Mouse (Mus musculus): ENCODE measurements around the gene Prph2.

Prph2 gene

DNA sequence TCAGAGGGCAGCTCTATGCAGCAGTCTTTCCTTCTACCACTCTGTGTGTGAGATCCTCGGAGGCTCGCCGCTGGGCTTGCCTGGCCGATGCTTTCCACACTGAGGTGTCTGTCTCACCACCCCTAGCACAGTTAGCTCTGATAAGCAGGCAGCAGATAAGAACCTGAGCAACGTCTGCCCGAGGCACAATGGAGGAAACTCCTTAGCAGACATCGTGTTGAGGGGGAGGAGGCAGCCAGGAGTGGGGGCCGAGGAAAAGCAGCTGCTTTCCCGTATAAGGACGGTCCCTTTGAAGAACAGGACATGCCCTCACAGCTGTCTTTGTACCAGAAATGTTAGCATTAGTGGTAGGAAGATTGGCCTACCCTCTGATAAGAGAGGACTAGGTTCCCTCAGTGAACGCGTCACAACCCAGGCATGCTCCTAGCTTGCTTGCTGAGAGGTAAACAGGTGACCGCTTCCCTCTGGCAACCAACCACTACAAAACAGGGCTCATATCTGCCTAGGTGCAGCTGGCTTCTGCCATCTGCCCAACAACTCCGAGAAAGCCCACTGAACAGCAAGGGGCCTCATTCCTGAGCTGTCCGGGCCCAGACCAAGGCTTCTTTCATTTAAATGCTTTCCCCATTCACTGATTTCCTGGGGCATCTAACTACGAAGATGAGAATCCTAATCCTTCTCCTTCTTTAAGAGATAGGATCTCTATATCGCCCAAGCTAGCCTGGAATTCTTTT lies 24.2 kb upstream of the Prph2 start:
- TF ChIP-seq GATA4 (IDR thresholded peaks at IDR 0.05; ENCODE audit: insufficient replicate concordance, low read length), result no peak

DNA sequence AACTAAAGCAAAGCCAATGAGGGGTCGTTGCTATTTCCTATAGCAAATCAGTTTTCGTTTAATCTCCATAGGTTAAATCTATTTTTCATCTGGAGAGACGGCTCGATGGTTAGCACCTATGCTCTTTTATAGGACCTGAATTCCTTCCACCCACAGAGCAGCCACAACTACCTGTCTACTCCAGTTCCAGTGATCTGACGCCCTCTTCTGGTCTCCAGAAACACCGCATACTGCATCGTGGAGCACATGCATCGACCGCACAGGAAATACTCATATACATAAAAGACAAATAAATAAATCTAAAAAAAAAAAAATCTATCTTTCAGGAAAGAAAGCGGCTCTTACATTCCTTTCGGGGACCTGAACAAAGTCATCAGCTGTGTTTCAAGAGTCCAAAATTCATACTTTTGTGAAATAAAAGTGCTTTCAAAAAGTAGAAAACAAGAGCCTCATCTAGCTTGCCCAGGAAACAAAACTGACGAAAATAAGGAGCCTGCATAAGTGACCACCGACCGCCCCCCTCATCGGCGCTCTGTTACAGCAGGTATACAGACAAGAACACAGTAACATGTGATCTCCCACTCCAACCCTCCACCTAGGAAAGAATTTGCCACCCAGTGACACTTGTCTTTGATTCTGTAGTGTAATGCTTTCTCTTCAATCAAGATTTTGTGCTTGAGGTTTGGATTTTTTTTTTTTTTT lies 21.6 kb upstream of the Prph2 start:
- TF ChIP-seq GATA4 (IDR thresholded peaks at IDR 0.05; ENCODE audit: insufficient replicate concordance, low read length), result no peak

GRCm38 (mm10) chr17:46889450-46890084 lies 20.7 kb upstream of the Prph2 start:
- TF ChIP-seq GATA4 (IDR thresholded peaks at IDR 0.05; ENCODE audit: insufficient replicate concordance, low read length), result no peak

DNA sequence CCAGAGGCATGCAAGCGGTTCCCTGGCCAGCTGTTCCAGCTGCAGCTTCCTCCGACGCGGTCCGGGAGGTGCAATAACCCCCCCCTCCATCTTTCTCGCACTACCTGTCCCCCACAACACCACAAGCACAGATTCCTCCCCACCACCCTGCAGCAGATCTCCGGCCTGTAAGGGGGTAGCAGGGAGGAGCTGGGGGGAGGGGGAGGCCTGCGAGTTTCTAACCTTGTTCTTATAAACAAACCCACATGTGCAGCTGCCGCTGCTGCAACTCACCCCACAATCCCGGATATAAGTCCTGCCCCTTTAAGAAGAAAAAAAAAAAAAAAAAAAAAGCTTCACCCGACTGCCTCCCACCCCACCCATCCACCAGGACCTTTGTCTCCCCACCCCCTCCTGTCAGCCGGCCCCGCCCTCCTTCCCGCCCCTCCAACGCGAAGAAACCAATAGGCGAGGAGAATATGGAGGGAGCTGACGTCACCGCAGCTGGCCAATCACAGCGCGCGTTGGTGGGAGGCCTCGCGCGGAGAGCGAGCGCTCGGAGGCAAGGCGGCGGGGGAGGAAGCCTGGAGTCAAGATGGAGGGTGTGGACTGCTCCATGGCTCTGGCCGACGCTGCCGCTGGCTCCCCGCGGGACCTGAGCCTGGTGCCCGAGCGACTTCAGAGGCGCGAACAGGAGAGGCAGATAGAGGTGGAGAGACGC lies 20.0 kb upstream of the Prph2 start, which contains the start of gene Tbcc:
Tbcc (plus strand) TSS at position 569 of the 700 bp plus-strand sequence.
- TF ChIP-seq GATA4 (IDR thresholded peaks at IDR 0.05; ENCODE audit: insufficient replicate concordance, low read length), result no peak

- no peak for TF ChIP-seq GATA4 (IDR thresholded peaks at IDR 0.05; ENCODE audit: insufficient replicate concordance, low read length)
Measured at GRCm38 (mm10) chr17:46890843-46891594, 19.2 kb upstream of the Prph2 start.

GRCm38 (mm10) chr17:46895426-46895825 lies 14.8 kb upstream of the Prph2 start:
- TF ChIP-seq GATA4 (IDR thresholded peaks at IDR 0.05; ENCODE audit: insufficient replicate concordance, low read length), result no peak

DNA sequence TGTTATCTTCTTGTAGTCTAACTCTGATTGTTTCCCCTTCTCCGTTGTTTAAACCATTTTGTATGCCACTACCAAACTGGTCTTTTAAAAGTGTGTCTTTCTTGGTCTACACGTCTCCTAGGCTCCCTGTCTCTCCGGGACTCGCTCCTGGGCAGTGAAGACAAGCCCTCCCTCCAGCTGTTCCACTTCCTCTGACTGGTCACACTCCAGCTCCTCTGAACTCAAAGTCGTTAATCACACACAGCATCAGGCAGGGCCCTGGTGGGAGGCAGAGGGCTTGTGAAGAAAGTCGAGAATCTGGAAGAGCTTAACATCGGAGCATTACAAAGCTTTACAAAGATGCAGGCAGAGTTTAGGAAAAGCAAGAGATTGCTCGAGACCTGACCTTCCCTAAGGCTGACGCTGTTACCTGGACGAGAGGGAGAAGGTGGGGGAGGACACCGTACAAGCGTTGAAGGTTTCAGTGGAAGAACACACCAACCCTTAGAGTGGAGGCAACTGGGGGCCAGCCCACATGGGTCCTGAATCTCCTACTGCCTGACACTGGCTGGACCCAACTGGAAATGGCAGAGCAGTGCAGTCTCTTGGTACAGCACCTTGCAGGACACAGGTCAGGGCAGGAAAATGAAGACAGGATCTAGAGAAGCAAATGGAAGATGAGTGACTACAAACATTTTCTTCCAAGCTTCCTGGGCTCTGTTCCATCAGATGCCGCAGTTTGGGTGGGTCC lies 12.9 kb upstream of the Prph2 start:
- no peak for TF ChIP-seq GATA4 (IDR thresholded peaks at IDR 0.05; ENCODE audit: insufficient replicate concordance, low read length)

- TF ChIP-seq GATA4 (IDR thresholded peaks at IDR 0.05; ENCODE audit: insufficient replicate concordance, low read length), result no peak
Measured at GRCm38 (mm10) chr17:46900941-46901340, 9.3 kb upstream of the Prph2 start.

DNA sequence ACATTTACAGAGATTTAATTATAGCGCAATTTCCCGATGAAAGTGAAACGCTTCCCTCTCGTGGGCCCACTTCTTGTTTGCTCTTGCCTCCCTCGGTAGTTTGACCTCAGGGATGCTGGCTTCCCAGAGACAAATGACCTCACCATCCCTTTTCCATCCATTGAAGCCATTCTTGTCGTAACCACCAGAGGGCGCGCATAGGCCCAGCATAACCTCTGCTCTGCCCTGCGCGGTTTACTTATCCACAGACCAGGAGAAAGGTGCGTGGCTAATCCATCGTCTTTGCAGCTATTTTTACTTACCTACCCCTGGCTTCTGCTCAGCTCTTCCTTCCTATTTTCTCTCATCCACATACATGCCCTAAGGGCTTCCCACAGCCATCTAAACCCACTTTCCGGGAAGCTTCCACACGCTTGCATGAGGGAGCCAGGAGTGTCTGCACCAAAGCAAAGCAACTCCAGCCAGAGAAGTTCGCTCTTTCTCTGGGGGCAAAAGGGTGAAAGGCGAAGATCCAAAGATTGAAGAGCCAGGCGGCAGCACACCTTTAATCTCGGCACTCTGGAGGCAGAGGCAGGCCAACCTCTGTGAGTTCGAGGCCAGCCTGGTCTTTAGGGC lies 6.3 kb upstream of the Prph2 start:
- no peak for TF ChIP-seq GATA4 (IDR thresholded peaks at IDR 0.05; ENCODE audit: insufficient replicate concordance, low read length)

- no peak for TF ChIP-seq GATA4 (IDR thresholded peaks at IDR 0.05; ENCODE audit: insufficient replicate concordance, low read length)
Measured at GRCm38 (mm10) chr17:46912331-46912730, 2.1 kb downstream of the Prph2 start.

DNA sequence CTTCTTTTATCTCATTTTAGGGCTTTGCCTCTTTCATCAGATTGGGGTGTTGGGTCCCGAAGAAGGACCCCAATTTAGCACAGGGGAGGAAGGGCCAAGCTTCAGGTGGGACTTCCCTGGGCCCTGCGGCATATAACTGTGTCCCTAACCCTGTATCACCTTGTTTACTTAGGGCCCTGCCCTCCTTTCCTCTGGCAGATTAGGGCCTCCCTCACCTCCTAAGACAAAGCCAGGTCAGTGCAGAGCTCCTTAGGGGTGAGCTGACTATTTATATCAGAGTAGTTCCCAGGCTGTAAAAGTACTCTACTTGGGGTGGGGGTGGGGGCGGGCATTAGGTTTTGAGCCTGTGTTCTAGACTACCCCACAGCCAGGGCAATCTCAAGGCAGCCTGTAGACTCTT lies 4.9 kb downstream of the Prph2 start:
- TF ChIP-seq GATA4 (IDR thresholded peaks at IDR 0.05; ENCODE audit: insufficient replicate concordance, low read length), result no peak

- TF ChIP-seq GATA4 (IDR thresholded peaks at IDR 0.05; ENCODE audit: insufficient replicate concordance, low read length), result no peak
Measured at GRCm38 (mm10) chr17:46918951-46919350, 8.7 kb downstream of the Prph2 start.

DNA sequence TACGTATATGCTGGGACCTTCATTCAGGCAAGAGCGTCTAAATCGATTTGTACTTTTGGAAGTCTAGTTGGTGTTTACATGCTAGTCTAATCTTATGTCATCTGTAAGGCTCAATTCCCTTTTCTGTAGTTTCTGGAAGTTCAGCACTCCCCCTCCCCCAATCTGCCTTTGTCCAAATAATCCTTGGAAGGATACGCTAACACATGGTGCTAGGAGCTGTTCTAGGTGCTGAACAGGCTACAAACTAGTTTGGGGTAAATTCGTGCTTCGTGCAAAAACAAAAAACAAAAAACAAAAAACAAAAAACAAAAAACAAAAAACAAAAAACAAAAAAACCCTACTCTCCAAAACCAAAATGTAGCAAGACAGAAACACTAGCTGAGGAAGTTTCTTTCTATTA lies 10.6 kb downstream of the Prph2 start:
- no peak for TF ChIP-seq GATA4 (IDR thresholded peaks at IDR 0.05; ENCODE audit: insufficient replicate concordance, low read length)

DNA sequence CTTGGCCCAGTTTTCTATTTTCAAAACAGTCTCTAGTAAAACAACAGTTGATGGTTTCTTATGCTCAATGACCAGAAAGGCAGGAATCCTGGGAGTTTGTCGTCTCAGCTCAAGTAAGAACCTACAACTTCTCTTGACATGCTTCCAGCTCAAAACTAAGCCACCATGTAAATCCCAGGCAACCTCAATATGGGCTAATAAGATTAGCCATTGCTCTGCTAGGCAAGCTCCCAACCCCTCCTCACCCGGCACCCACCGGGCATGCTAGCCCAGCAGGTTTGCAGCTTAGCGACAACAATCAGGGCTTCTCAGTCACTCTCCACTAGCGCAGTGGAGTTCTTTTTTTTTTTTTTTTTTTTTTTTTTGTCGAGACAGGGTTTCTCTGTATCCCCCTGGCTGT lies 15.9 kb downstream of the Prph2 start:
- TF ChIP-seq GATA4 (IDR thresholded peaks at IDR 0.05; ENCODE audit: insufficient replicate concordance, low read length), result no peak

Measured in liver, adult (tissue).